Mouse (Mus musculus) hindbrain, postnatal 0 days (tissue): ENCODE measurements around the gene 1700028K03Rik. TPM values are rescaled to one million over a fixed set of nuclear protein-coding genes. Genes with fewer than 3 reads are reported as not detected.

Experiments
- ATAC-seq: fragments of 200-750 bp; cut with Nextera tagmentation; 2 replicates; pipeline ENCODE4 v1.8.0; 2017; ENCODE audit warnings: mild to moderate bottlenecking, moderate TSS enrichment, moderate library complexity
- DNase-seq: peaks from one replicate; pipeline ENCODE4 v3.0.0-alpha.2; 2015; ENCODE audit warnings: low spot score
- H3K27ac ChIP-seq: fragments of 300-500 bp; sonication (generic); 2 replicates; pipeline ENCODE4 v1.5.1; 2014; ENCODE audit warnings: mild to moderate bottlenecking
- H3K27me3 ChIP-seq: fragments of 300-500 bp; sonication (generic); 2 replicates; pipeline ENCODE4 v1.6.1; 2014; ENCODE audit warnings: low read length, mixed read lengths; ENCODE audit not compliant: insufficient read depth
- H3K36me3 ChIP-seq: fragments of 300-500 bp; sonication (generic); 2 replicates; pipeline ENCODE4 v1.6.1; 2014; ENCODE audit warnings: low read length, mixed read lengths; ENCODE audit not compliant: insufficient read depth
- H3K4me1 ChIP-seq: fragments of 300-500 bp; sonication (generic); 2 replicates; pipeline ENCODE4 v1.6.1; 2014; ENCODE audit warnings: antibody characterized with exemption, low read length, mixed read lengths; ENCODE audit not compliant: insufficient read depth
- H3K4me2 ChIP-seq: fragments of 300-500 bp; sonication (generic); 2 replicates; pipeline ENCODE4 v1.6.1; 2014; ENCODE audit warnings: low read depth, mild to moderate bottlenecking, low read length, moderate library complexity, mixed read lengths
- H3K4me3 ChIP-seq: fragments of 300-500 bp; sonication (generic); 2 replicates; pipeline ENCODE4 v1.5.1; 2014; ENCODE audit warnings: low read length
- H3K9ac ChIP-seq: fragments of 300-500 bp; sonication (generic); replicated peaks from 2 replicates; pipeline ENCODE4 v1.6.1; 2014; ENCODE audit warnings: mild to moderate bottlenecking, low read length, moderate library complexity, mixed read lengths
- H3K9me3 ChIP-seq: fragments of 300-500 bp; sonication (generic); 2 replicates; pipeline ENCODE4 v1.6.1; 2016; ENCODE audit warnings: low read length, mixed read lengths
- CTCF ChIP-seq: IDR thresholded peaks from 2 replicates; pipeline ENCODE4 v1.5.1; 2016; ENCODE audit warnings: antibody characterized with exemption, control low read depth, low read depth
- WGBS: fragments of 180-500 bp; shearing (Covaris S2); extraction: QIAGEN DNeasy Blood & Tissue Kit; methylation state at CpG from one replicate; pipeline ENCODE4 v1.1.7; 2014; 5-methylcytosine and 5-hydroxymethylcytosine counted together
- polyA plus RNA-seq: library from polyadenylated mRNA; unstranded; fragments of >200 nt; fragmentation: Nextera tagmentation; extraction: Ambion mirVana; gene quantifications from 2 replicates; pipeline ENCODE4 v1.2.1, GENCODE M21; 2015
- total RNA-seq: library from RNA; depleted of rRNA; stranded (reverse); fragments of >200 nt; gene quantifications from 2 replicates; pipeline ENCODE4 v1.2.3, GENCODE M21; 2014

The 1700028K03Rik gene
- total and polyA plus RNA-seq, 2 experiments from 2014 or later, result 0.10 to 0.25 TPM

GRCm38 (mm10) chr5:107497519-107498501 lies 36.7 kb upstream of the 1700028K03Rik start:
- 29% methylated on average over 10 of the region's 10 CpGs for WGBS
- TF ChIP-seq CTCF, result no peak
- ATAC-seq, result peak; percentile 96
- no peaks in the 10 kb centered on the region for H3K36me3 ChIP-seq
- H3K27ac ChIP-seq, result peak overlapping the region; percentile 85
- peak overlapping the region; percentile 45 for H3K4me3 ChIP-seq
- H3K9me3 ChIP-seq, result no peaks in the 10 kb centered on the region
- H3K27me3 ChIP-seq, result no peaks in the 10 kb centered on the region
- H3K4me1 ChIP-seq, result no peaks in the 10 kb centered on the region; the same call in 1 of the 2 replicates
- peak overlapping the region; percentile 60 for H3K4me2 ChIP-seq
- H3K9ac ChIP-seq, result peak overlapping the region; percentile 53
- peak; percentile 91 for DNase-seq

DNA sequence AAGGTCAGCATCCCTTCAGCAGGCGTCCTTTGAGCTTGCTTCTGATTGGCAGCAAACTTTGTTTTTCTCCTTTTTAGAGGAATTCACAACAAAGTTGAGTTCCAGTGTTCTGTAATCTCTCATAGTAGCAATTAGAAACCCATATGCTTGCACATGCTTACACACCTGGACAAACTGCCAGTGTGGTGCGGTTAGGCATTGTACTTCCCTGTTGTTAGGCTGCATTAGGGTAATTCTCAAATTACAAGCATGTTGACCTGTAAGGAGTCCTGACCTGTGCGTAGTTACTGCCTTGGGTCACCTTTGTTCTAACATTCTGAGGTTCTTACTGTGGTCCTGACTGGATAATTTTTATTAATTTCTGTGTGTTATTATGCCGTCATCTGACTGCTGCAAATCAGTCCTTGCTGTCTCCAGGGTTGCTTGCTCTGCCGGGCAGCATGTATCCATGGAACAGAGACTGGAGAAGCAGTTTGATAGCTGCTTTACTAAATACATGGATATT lies 35.7 kb upstream of the 1700028K03Rik start:
- H3K4me1 ChIP-seq, result no peaks in the 10 kb centered on the region; the same call in 1 of the 2 replicates
- H3K36me3 ChIP-seq, result no peaks in the 10 kb centered on the region
- peak overlapping the region; percentile 45 for H3K4me3 ChIP-seq
- peak overlapping the region; percentile 85; the same call in 1 of the 2 replicates for H3K27ac ChIP-seq
- TF ChIP-seq CTCF, result no peak
- no peak for ATAC-seq
- H3K9ac ChIP-seq, result peak overlapping the region; percentile 53
- no peaks in the 10 kb centered on the region for H3K9me3 ChIP-seq
- H3K27me3 ChIP-seq, result no peaks in the 10 kb centered on the region
- H3K4me2 ChIP-seq, result peak overlapping the region; percentile 60
- 44% methylated on average over 5 of the region's 5 CpGs for WGBS
- DNase-seq, result no peak

DNA sequence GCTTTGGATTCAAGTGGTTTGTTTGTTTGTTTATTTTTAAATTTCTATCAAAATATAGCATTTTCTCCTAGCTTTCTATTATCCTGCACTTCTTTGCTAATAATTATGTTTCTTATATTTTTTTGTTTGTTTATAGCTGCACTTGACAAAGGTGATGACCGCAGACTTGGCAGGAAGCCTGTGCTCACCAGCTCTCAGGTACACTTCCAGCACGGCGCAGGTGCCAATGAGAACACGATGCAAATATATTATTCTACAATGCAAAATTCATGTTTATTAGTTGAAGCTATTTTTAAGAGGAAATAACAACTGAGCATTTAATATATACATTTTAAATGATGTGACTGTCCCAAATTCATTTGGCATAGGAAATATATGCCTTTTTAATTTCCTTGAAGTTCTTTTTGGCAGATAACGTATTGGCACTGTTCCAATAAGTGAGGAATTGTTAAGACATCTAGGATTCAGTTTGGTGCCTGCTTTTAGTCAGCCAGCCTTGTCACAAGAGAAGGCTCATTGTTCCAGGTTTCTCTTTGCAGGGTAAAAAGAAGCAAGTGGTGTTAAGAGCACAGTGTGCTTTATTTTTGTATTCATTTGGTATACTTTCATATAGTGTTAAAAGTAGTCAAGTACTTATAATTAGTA lies 34.5 kb upstream of the 1700028K03Rik start:
- TF ChIP-seq CTCF, result no peak
- Histone ChIP-seq H3K27ac (no peak overlapping the region), H3K9ac (no peak overlapping the region), H3K27me3 (no peaks in the 10 kb centered on the region), H3K9me3 (no peaks in the 10 kb centered on the region), H3K4me1 (no peaks in the 10 kb centered on the region; the same call in 1 of the 2 replicates), H3K36me3 (peaks cover 8% of the 10 kb centered on the region; the same call in 1 of the 2 replicates), H3K4me3 (no peak overlapping the region), H3K4me2 (peak overlapping the region; percentile 27; the same call in 1 of the 2 replicates)
- 74% methylated on average over 5 of the region's 5 CpGs for WGBS
- ATAC-seq (no peak), DNase-seq (no peak)

DNA sequence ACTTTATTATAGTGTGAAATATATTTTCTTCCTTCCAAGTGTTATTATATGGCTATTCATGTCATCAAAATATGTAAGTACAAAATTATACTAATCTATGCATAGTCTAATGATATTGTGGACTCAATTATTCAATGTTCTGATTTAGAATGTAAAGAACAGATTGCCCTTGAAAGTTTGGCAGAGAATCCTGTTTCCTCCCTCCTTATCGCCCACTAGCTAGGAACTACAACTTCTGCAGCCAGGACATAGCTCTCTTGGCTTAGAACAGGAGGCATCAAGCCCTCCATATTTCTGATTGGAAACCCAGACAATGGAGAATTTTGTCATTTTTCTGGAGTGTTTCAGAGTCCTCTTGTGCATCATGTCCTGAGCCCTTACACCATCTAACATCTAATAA lies 33.8 kb upstream of the 1700028K03Rik start:
- peaks cover 13% of the 10 kb centered on the region; the same call in 1 of the 2 replicates for H3K36me3 ChIP-seq
- H3K4me2 ChIP-seq, result no peak overlapping the region

DNA sequence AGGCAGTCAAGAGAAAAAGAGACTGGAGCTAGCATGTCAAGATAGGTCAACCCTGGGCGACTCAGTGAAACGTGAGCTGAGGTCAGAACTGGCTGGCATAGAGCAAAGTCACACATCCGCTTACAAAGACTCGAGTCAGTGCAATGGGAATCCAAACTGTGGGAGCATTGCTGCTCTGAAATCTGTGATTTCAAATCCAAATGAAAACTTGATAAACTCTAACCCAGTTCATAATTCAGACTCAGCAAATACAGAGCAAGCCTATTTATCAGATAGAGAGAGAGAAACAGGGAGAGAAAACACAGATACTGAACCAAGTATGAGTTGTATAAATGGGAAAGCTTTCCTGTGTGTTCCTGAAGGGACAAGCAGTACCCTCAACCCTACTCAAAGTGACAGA lies 27.2 kb upstream of the 1700028K03Rik start, which contains the start of gene Gm42669:
Gene Gm42669, plus strand, starts transcription at position 301 of the 400 bp plus-strand sequence.
- Histone ChIP-seq H3K4me1 (no peaks in the 10 kb centered on the region), H3K36me3 (peaks cover 37% of the 10 kb centered on the region; the same call in 1 of the 2 replicates)
- no peak for DNase-seq

More for the DNA sequence above, 33.8 kb upstream of the 1700028K03Rik start:
- TF ChIP-seq CTCF, result no peak
- Histone ChIP-seq H3K9ac (no peak overlapping the region), H3K4me3 (no peak overlapping the region), H3K27me3 (no peaks in the 10 kb centered on the region), H3K9me3 (no peaks in the 10 kb centered on the region), H3K27ac (no peak overlapping the region), H3K4me1 (no peaks in the 10 kb centered on the region; the same call in 1 of the 2 replicates)
- 63% methylated on average over 1 of the region's 1 CpGs for WGBS
- ATAC-seq, result no peak
- DNase-seq, result no peak

DNA sequence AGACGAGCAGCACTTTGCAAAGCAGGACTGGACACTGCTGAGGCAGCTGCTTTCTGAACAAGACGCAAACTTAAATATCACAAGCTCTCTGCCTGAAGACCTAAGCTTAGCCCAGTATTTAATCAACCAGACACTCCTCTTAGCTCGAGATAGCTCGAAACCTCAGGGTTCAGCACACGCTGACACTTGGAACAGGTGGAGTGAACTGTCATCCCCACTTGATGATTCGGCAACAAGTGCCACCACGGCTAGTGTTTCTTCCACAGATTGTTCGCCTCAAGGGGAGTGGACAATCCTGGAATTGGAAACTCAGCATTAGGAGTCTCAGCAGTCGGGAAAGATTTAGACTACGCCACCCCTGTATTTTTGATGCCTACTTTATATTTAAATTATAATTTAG lies 24.0 kb upstream of the 1700028K03Rik start:
- Histone ChIP-seq H3K9me3 (no peaks in the 10 kb centered on the region), H3K9ac (no peak overlapping the region), H3K4me1 (no peaks in the 10 kb centered on the region), H3K36me3 (peaks cover 24% of the 10 kb centered on the region; the same call in 1 of the 2 replicates), H3K4me2 (no peak overlapping the region), H3K27ac (no peak overlapping the region), H3K27me3 (no peaks in the 10 kb centered on the region), H3K4me3 (no peak overlapping the region)
- no peak for ATAC-seq
- no peak for TF ChIP-seq CTCF
- no peak for DNase-seq
- 90% methylated on average over 10 of the region's 10 CpGs for WGBS

More for the DNA sequence above, 27.2 kb upstream of the 1700028K03Rik start, which contains the start of gene Gm42669:
- H3K4me2 ChIP-seq, result no peak within 1 kb of the TSS
- no peak within 1 kb of the TSS for H3K4me3 ChIP-seq
- no peak within 1 kb of the TSS for H3K27ac ChIP-seq
- H3K27me3 ChIP-seq, result no peaks in the 10 kb centered on the region
- H3K9ac ChIP-seq, result no peak within 1 kb of the TSS
- no peak for ATAC-seq
- no peaks in the 10 kb centered on the region for H3K9me3 ChIP-seq
- WGBS, result 75% methylated on average over 4 of the region's 4 CpGs
- TF ChIP-seq CTCF, result no peak
